Mouse (Mus musculus) hindbrain, embryonic 11.5 days (tissue): ENCODE data around the gene Ccdc96. TPM values are rescaled to one million over a fixed set of nuclear protein-coding genes. Genes with fewer than 3 reads are reported as not detected.

Experiments used
- polyA plus RNA-seq: library from polyadenylated mRNA; unstranded; fragments of >200 nt; fragmentation: Nextera tagmentation; extraction: Ambion mirVana; gene quantifications from 2 replicates; pipeline ENCODE4 v1.2.1, GENCODE M21; 2014

Gene Ccdc96
- polyA plus RNA-seq, 1 experiment from 2014 or later = 3.6 TPM

Other genes starting within 250 kb of the Ccdc96 start
- gene Sorcs2, start 86.4 kb upstream of the Ccdc96 start, polyA plus RNA-seq = 4.1 and 6.0 TPM in 2 replicates
- 52.5 and 57.6 TPM in 2 replicates for gene Grpel1, start 19.6 kb upstream of the Ccdc96 start, polyA plus RNA-seq
- 4.6 and 4.9 TPM in 2 replicates for gene Tada2b, start 303 bp upstream of the Ccdc96 start, polyA plus RNA-seq
- gene Tbc1d14, start 108.7 kb downstream of the Ccdc96 start, polyA plus RNA-seq = 38.3 and 41.4 TPM in 2 replicates
- 34.4 and 35.4 TPM in 2 replicates for gene D5Ertd579e, start 211.4 kb downstream of the Ccdc96 start, polyA plus RNA-seq